Mouse (Mus musculus) layer of hippocampus, postnatal 10 days (tissue): ENCODE results near the gene Tns3. TPM values are rescaled to one million over a fixed set of nuclear protein-coding genes. Genes with fewer than 3 reads are reported as not detected.

ENCODE experiments used
- DNase-seq, 2 experiments: peaks; one replicate each; pipeline ENCODE4 v3.0.0; 2021; ENCODE audit warnings: low spot score in 2 of 2
- total RNA-seq, 2 experiments: library from RNA; stranded (reverse); gene quantifications; 2 replicates each; pipeline ENCODE4 v1.2.3; 2021

Gene Tns3
- total RNA-seq, 2 experiments from 2014 or later, result 39.5 to 42.5 TPM

DNA sequence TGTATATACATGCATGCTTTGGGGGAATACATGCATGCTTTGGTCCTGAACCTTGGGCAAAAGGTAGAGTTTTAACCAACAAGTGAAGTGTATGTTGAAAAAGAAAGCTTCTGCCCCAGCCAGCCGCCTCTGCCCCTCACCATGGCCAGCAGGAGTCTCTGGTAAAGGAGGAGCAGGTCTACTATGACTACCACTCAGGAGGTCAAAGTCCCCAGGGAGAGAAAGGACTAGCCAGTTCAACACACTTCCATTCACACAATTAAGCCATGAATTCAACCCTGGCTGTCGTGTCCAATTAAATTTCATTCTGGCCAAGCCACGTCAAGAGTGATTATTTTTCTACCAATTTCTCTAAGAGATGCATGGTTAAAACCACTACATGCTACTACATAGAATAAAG, 81.2 kb downstream of the Tns3 start:
- DNase-seq, result no peak

GRCm38 (mm10) chr11:8582101-8582920, 82.0 kb downstream of the Tns3 start:
- DNase-seq, result no peak

DNA sequence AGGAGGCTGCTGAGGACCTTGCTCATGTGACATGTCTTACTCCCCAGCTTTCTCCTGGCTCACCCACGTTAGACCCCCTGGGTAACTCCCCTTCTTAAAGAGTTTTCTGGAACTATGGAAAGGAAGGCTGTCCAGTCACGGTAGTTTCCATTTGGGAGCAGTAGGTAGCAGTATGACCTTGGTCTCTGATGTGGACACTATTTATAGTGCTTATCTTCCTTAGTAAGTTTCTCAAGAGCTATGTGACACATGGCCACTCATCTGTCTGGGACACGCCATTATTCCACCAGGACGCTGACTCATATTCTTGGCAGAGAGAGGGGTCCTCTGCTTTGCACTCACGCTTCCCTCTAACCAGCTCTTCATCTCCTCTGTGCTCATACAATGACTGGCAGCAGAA, 84.5 kb downstream of the Tns3 start:
- DNase-seq, result no peak

- no peak for DNase-seq
Measured at GRCm38 (mm10) chr11:8575217-8576180, 88.8 kb downstream of the Tns3 start.

DNA sequence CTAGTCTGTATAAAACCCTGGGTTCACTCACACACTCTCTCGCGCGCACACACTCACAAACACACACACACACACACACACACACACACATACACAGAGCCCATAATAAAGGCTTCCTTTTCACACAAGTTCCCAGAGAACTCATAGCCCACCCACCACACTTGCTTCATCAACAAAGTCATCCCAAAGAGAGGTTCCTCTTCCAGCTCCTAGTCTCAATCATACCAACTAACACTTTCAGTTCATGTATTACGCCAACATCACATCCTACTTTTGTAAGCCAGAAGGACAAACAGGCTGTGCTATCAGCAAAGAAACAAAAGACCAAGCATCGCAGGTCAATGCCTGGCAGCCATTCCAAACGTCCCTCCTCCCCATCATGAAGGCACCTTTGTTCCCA, 89.8 kb downstream of the Tns3 start:
- no peak for DNase-seq

- DNase-seq, result no peak
Measured at GRCm38 (mm10) chr11:8572762-8573161, 91.6 kb downstream of the Tns3 start.

DNA sequence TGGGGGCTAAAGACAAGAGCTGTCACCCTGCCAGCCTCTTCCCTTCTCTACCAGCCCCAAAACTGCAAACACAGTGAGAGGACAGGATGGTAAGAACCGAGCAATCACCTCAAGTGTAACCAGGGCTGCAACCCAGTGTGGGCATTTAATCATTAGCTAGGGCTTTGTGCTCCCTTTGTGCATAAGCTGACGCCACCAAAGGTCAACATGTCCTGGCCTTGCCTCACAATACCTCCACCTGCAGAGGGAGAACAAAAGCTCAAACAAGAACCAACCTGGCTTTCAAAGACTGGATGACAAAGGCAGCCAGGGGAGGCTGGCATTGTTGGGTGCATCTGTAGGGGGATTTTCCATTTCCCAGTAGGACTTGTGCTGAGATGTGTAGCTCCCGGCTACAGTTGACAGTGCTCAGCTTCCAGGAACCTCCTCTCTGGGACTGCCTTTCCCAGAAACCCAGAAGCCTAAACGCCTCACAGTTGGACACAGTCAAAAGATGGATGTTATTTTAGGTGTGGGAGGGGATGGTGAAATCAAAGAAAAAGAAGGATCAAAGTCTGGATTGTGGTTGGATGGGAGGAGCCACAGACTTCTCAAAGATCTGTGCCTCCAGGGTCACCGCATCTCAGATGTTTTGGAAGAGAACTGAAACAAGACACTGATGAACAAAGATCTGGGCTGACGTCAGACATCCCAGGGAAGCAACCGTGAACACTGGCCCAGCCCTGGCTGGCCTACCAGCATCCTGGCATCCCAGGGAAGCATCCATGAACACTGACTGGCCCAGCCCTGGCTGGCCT, 94.9 kb downstream of the Tns3 start:
- no peak for DNase-seq

- no peak for DNase-seq
Measured at GRCm38 (mm10) chr11:8568829-8569228, 95.5 kb downstream of the Tns3 start.

GRCm38 (mm10) chr11:8566250-8566853, 98.0 kb downstream of the Tns3 start:
- no peak for DNase-seq

GRCm38 (mm10) chr11:8558761-8559282, 105.5 kb downstream of the Tns3 start:
- DNase-seq, result no peak

DNA sequence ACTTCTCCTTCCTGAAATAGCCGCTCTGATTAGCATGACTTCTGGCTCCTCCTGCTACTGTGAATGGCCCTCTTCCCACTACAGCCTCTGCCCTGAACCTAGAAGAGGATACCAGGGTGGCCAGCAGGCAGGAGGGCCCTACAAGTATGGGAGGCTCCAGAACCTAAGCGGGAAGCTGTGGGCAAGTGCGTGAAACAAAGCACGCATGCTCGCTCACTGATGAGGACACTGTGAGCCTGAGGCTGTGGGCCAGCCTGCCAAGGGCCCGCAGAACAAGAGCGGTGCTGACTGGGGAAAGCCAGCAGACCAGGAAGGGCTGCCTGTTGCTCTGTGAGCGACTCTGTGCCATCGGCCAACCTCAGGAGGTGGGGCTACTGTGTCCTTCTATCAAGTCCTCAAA, 106.1 kb downstream of the Tns3 start:
- peak; percentile 28 to 29 for DNase-seq

DNA sequence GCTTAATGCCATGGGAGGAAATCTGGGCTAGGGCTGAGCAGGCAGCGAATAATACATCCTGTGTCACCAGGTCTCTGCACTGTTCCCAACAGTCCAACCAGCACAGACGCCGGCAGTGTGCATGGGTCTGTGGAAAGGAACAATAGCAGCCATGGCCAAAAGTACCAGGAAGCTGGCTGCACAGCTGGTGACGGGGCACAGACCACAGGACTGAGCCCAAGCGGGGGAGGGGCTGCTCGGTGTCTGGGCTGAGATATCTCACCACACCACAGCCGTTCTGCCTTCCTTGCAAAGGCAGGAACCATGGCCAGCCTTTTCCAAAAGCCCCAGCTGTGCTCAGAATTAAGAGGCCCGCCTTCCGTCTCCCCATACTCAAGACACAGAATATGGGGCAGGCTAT, 107.3 kb downstream of the Tns3 start:
- DNase-seq, result peak; percentile 43 to 53

DNA sequence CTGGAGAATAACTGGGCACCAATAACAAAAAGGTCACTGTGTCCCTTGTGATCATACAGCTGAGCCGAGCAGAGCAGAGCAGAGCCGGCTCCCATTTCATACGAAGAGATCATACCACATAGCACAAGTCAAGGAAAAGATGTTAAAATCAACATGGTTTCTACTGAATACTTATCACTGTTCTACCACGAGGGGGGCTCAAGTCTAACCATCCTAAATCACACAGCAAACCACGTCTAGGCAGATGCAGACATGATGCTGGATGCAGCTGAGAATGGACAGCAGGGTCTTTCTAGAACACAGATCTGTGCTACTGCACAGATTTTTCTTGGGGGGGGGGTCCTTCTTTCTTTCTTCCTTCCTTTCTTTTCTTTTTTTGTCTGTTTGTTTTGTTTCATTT, 112.6 kb downstream of the Tns3 start:
- DNase-seq, result no peak

GRCm38 (mm10) chr11:8547661-8548060, 116.7 kb downstream of the Tns3 start:
- no peak for DNase-seq

- DNase-seq, result no peak
Measured at GRCm38 (mm10) chr11:8545798-8546197, 118.5 kb downstream of the Tns3 start.

GRCm38 (mm10) chr11:8544355-8544754, 120.0 kb downstream of the Tns3 start:
- no peak for DNase-seq

DNA sequence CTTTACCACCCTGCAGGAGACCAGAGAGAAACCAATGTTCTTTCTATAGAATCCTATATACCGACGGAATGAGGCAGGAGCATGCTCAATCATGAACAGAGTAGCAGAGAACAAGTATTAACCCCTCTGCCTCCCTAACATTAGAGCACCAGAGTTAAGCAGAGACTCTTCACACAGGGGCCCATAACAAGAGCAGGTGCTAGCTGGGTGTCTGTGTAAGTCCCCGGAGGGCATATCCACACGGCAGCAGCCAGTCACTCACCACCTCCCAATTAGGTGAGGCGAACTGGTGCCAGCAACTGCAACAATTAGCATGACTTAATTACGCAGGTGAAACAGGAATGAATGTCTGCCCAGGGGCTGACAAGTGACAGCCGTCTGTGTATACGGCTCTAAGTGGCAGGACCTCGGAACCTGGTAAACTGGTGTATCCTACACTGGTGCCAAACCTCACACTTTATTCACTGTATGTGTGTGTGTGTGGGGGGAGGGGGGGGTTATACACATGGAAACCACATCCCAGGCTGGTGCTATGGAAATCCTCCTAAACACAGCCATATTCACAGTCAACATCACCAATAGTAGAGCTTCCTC, 123.0 kb downstream of the Tns3 start:
- DNase-seq, result no peak

DNA sequence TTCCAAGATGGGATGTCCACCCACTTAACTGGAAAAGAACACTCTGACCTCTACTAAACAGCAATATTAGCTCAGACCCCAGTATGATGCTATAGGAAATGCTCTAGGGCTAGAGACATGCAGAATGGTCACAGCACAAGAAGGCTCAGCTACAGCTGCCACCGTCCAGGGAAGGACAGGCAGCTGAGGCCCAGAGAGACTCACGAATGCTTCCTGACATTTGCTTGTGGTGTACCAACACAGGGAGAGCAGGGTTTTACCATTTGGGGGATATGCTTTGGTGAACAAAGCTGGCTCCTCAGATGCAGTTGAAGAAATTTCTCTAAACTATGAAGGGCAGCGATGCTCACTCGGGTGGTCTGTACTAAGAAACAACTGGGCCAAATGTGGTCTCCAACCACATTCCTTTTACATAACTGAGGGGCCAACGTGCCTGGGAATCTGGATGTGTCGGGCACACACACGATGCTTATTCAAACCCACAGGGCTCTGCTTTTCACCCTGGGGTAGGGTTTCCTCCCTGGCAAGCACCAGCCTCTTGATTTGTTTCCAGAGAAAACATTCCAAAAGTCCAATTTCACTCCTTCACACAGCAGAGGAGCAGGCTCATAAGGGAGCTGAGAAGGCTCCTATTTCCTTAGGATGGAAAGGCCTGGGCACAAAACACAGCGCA, 124.6 kb downstream of the Tns3 start:
- DNase-seq, result no peak

GRCm38 (mm10) chr11:8537013-8537614, 127.2 kb downstream of the Tns3 start:
- no peak for DNase-seq
